Comparison of ENCODE assay signal across 8 mouse cellular contexts in genomic region chr9:50443708-50444463, GRCm38 (mm10). TPM values are rescaled to one million over a fixed set of nuclear protein-coding genes. Genes with fewer than 3 reads are reported as not detected.
A peak's percentile ranks its signal among the peaks of the same experiment; 100 is the strongest.
DNase-seq lines count a peak whose midpoint lies in the region; ATAC-seq lines count a peak whose summit lies in the region.
"Had no signal": no experiment of that assay in that cellular context is flagged by ENCODE, and none has a peak within 500 bp of the region (broad histone marks: within the 10 kb centered on the region; RNA-seq: fewer than 3 reads in every experiment).

No protein-coding gene starts in this region.

- H3K9me3 ChIP-seq in heart, embryonic 13.5 days = 0 out of 2 replicates have a peak, but pooled peaks cover 5% of the 10 kb centered on the region
- no peaks in the 10 kb centered on the region for H3K9me3 ChIP-seq in lung, embryonic 15.5 days

- DNase-seq in CD4-positive, CD25-positive, alpha-beta regulatory T cell, adult 2 months (ENCODE audit: low read depth, low spot score) = peak; percentile 78
- peak; percentile 63 for DNase-seq in MEL-GATA-1-ER (ENCODE audit: extremely low read depth, low read depth)
- peak; percentile 40 for DNase-seq in cerebellum, adult 9-11 months
- peak; percentile 73 for DNase-seq in layer of hippocampus, adult 11-12 months (ENCODE audit: low spot score)
- DNase-seq in retina, postnatal 7 days (ENCODE audit: low read depth, low spot score) = peak; percentile 71

- no peaks in the 10 kb centered on the region for H3K27me3 ChIP-seq in heart, embryonic 13.5 days (replicated peaks)
- no peaks in the 10 kb centered on the region for H3K27me3 ChIP-seq in lung, embryonic 15.5 days
- H3K27me3 ChIP-seq: limb, embryonic 12.5 days had no signal

- no peaks in the 10 kb centered on the region for H3K36me3 ChIP-seq in heart, embryonic 13.5 days
- H3K36me3 ChIP-seq in lung, embryonic 15.5 days = no peaks in the 10 kb centered on the region
- H3K36me3 ChIP-seq: limb, embryonic 12.5 days had no signal

- ATAC-seq in heart, embryonic 13.5 days (ENCODE audit: extremely low read depth, insufficient number of reproducible peaks, low FRiP score, low TSS enrichment) = no peak
- peak; percentile 46; the same call in 1 of the 2 replicates for ATAC-seq in lung, embryonic 15.5 days (ENCODE audit: borderline replicate concordance, extremely low read depth, low FRiP score, low TSS enrichment)

- peak overlapping the region; percentile 29 for H3K4me3 ChIP-seq in heart, embryonic 13.5 days
- 0 out of 2 replicates have a peak overlapping the region, but pooled peaks have one; percentile 7 for H3K4me3 ChIP-seq in lung, embryonic 15.5 days
- H3K4me3 ChIP-seq: limb, embryonic 12.5 days had no signal

- no peak overlapping the region for H3K27ac ChIP-seq in heart, embryonic 13.5 days (replicated peaks)
- 0 out of 2 replicates have a peak overlapping the region, but pooled peaks have one; percentile 13 for H3K27ac ChIP-seq in lung, embryonic 15.5 days
- H3K27ac ChIP-seq: limb, embryonic 12.5 days had no signal

- peaks cover 4% of the 10 kb centered on the region for H3K4me1 ChIP-seq in heart, embryonic 13.5 days
- no peaks in the 10 kb centered on the region for H3K4me1 ChIP-seq in lung, embryonic 15.5 days
- H3K4me1 ChIP-seq: limb, embryonic 12.5 days had no signal

- WGBS in heart, embryonic 13.5 days = 40% methylated on average over 23 of the region's 23 CpGs
- 43% methylated on average over 23 of the region's 23 CpGs for WGBS in lung, embryonic 15.5 days

- peak overlapping the region; percentile 51 for H3K4me2 ChIP-seq in heart, embryonic 13.5 days
- H3K4me2 ChIP-seq in lung, embryonic 15.5 days = peak overlapping the region; percentile 28; the same call in 1 of the 2 replicates
- H3K4me2 ChIP-seq: limb, embryonic 12.5 days had no signal

- no peak overlapping the region for H3K9ac ChIP-seq in heart, embryonic 13.5 days
- no peak overlapping the region for H3K9ac ChIP-seq in lung, embryonic 15.5 days
- H3K9ac ChIP-seq: limb, embryonic 12.5 days had no signal

RNA-seq across cellular contexts. Expression of gene Plet1, which starts 50.4 kb away (rescaled TPM):
- 0.14 and 0.19 TPM in 2 replicates for polyA plus RNA-seq in heart, embryonic 13.5 days (2015; fragmentation: Nextera tagmentation; extraction: Ambion mirVana)
- polyA plus RNA-seq in lung, embryonic 15.5 days (2015; fragmentation: Nextera tagmentation; extraction: Ambion mirVana) = 1.6 TPM in 2 replicates
